Mouse (Mus musculus) hindbrain, postnatal 0 days (tissue): ENCODE measurements around the gene Serpina1e. TPM values are rescaled to one million over a fixed set of nuclear protein-coding genes. Genes with fewer than 3 reads are reported as not detected.
A peak's percentile ranks its signal among the peaks of the same experiment; 100 is the strongest.

Experiments
- ATAC-seq: fragments of 200-750 bp; cut with Nextera tagmentation; 2 replicates; pipeline ENCODE4 v1.8.0; 2017; ENCODE audit warnings: mild to moderate bottlenecking, moderate TSS enrichment, moderate library complexity
- DNase-seq: peaks from one replicate; pipeline ENCODE4 v3.0.0-alpha.2; 2015; ENCODE audit warnings: low spot score
- H3K27ac ChIP-seq: fragments of 300-500 bp; sonication (generic); 2 replicates; pipeline ENCODE4 v1.5.1; 2014; ENCODE audit warnings: mild to moderate bottlenecking
- H3K27me3 ChIP-seq: fragments of 300-500 bp; sonication (generic); 2 replicates; pipeline ENCODE4 v1.6.1; 2014; ENCODE audit warnings: low read length, mixed read lengths; ENCODE audit not compliant: insufficient read depth
- H3K36me3 ChIP-seq: fragments of 300-500 bp; sonication (generic); 2 replicates; pipeline ENCODE4 v1.6.1; 2014; ENCODE audit warnings: low read length, mixed read lengths; ENCODE audit not compliant: insufficient read depth
- H3K4me1 ChIP-seq: fragments of 300-500 bp; sonication (generic); 2 replicates; pipeline ENCODE4 v1.6.1; 2014; ENCODE audit warnings: antibody characterized with exemption, low read length, mixed read lengths; ENCODE audit not compliant: insufficient read depth
- H3K4me2 ChIP-seq: fragments of 300-500 bp; sonication (generic); 2 replicates; pipeline ENCODE4 v1.6.1; 2014; ENCODE audit warnings: low read depth, mild to moderate bottlenecking, low read length, moderate library complexity, mixed read lengths
- H3K4me3 ChIP-seq: fragments of 300-500 bp; sonication (generic); 2 replicates; pipeline ENCODE4 v1.5.1; 2014; ENCODE audit warnings: low read length
- H3K9ac ChIP-seq: fragments of 300-500 bp; sonication (generic); replicated peaks from 2 replicates; pipeline ENCODE4 v1.6.1; 2014; ENCODE audit warnings: mild to moderate bottlenecking, low read length, moderate library complexity, mixed read lengths
- H3K9me3 ChIP-seq: fragments of 300-500 bp; sonication (generic); 2 replicates; pipeline ENCODE4 v1.6.1; 2016; ENCODE audit warnings: low read length, mixed read lengths
- CTCF ChIP-seq: IDR thresholded peaks from 2 replicates; pipeline ENCODE4 v1.5.1; 2016; ENCODE audit warnings: antibody characterized with exemption, control low read depth, low read depth
- WGBS: fragments of 180-500 bp; shearing (Covaris S2); extraction: QIAGEN DNeasy Blood & Tissue Kit; methylation state at CpG from one replicate; pipeline ENCODE4 v1.1.7; 2014; 5-methylcytosine and 5-hydroxymethylcytosine counted together
- polyA plus RNA-seq: library from polyadenylated mRNA; unstranded; fragments of >200 nt; fragmentation: Nextera tagmentation; extraction: Ambion mirVana; gene quantifications from 2 replicates; pipeline ENCODE4 v1.2.1, GENCODE M21; 2015
- total RNA-seq: library from RNA; depleted of rRNA; stranded (reverse); fragments of >200 nt; gene quantifications from 2 replicates; pipeline ENCODE4 v1.2.3, GENCODE M21; 2014

Gene Serpina1e
- total and polyA plus RNA-seq, 2 experiments from 2014 or later, result not detected

DNA sequence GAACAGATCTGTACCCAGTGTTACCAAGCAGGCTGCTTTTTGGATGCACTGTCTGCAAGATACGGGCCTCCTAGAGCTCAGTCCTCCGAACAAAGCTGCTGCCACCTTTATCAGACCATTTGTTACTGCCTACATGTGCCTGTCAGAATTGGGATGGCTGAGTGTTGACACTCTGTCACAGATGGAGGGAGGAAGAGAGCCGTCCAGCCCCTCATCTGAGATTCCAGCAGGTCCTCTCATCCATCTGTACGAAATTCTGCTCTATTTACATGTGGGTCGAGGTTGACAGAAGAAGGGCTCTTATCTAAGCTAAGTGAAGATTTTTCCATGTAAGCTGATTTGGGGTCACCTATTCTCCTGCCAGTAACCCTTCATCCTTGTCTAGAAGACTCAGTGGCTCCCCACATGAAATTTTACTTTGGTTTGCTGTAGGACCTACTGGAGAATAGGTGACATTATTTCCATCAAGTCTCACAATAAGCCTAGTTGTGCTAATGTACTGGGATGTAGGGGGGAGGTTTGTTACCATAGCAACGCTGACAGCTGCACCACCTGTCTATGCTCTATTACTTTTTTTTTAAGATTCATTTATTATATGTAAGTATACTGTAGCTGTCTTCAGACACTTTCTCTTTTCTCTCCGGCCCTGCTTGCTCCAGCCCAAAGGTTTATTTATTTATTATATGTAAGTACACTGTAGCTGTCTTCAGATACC lies 23.0 kb upstream of the Serpina1e start:
- H3K4me2 ChIP-seq, result no peak overlapping the region
- DNase-seq (peak; percentile 39), ATAC-seq (peak; percentile 43)
- WGBS, result 72% methylated on average over 7 of the region's 7 CpGs
- TF ChIP-seq CTCF, result no peak
- H3K9ac ChIP-seq, result no peak overlapping the region
- H3K36me3 ChIP-seq, result no peaks in the 10 kb centered on the region
- H3K27ac ChIP-seq, result no peak overlapping the region
- no peak overlapping the region for H3K4me3 ChIP-seq
- no peaks in the 10 kb centered on the region for H3K9me3 ChIP-seq
- no peaks in the 10 kb centered on the region for H3K4me1 ChIP-seq
- H3K27me3 ChIP-seq, result no peaks in the 10 kb centered on the region

DNA sequence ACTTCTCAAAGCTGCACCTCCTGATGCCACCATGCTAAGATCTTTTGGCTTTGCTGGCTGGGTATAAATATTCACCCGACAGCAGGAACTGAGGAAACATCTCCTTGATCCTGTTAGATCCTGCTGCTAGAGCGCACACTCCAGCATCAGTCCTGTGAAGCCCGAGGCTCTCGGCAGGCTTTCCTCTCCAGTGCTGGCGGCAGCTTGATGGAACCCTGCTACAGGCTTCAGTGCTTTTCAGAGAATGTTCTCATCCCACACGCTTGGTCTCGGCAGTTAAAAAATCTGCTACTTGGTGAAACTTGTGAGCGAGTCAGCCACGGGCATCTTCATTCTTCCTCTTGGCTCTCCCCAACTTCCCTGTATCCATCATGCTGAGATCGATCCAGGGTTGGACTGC lies 19.5 kb upstream of the Serpina1e start:
- H3K9me3 ChIP-seq, result no peaks in the 10 kb centered on the region
- no peak for TF ChIP-seq CTCF
- H3K27me3 ChIP-seq, result no peaks in the 10 kb centered on the region
- H3K9ac ChIP-seq, result no peak overlapping the region
- no peak overlapping the region for H3K4me3 ChIP-seq
- DNase-seq, result no peak
- no peak overlapping the region for H3K4me2 ChIP-seq
- WGBS, result 84% methylated on average over 10 of the region's 10 CpGs
- H3K27ac ChIP-seq, result no peak overlapping the region
- no peaks in the 10 kb centered on the region for H3K36me3 ChIP-seq
- H3K4me1 ChIP-seq, result no peaks in the 10 kb centered on the region
- no peak for ATAC-seq

DNA sequence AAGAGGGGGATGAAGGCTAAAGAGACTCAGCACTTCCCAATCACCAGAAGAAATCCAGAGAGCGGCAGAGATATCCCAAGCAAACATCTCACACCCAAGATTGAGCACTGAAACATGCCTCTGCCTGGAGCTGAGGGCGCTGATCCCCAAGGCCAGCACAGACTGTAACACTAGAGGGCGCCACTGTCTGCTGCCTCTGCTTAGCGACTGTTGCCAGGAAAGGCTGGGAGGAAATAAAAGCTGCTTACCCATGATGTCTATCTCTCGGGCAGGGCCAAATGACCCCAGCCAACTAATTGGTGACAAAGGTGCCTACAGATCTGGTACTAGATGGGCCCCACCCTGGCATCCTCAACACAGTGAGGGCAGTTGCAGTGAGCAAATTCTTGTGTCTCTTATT lies 19.1 kb upstream of the Serpina1e start:
- Histone ChIP-seq H3K4me3 (no peak overlapping the region), H3K27ac (no peak overlapping the region), H3K27me3 (no peaks in the 10 kb centered on the region), H3K4me2 (no peak overlapping the region), H3K36me3 (no peaks in the 10 kb centered on the region), H3K9me3 (no peaks in the 10 kb centered on the region), H3K4me1 (no peaks in the 10 kb centered on the region), H3K9ac (no peak overlapping the region)
- WGBS, result 34% methylated on average over 5 of the region's 5 CpGs
- TF ChIP-seq CTCF, result peak; percentile 67
- DNase-seq, result peak; percentile 49
- 0 out of 2 replicates have a peak, but pooled peaks have one; percentile 16 for ATAC-seq

GRCm38 (mm10) chr12:103977060-103977459 lies 18.3 kb upstream of the Serpina1e start:
- H3K9me3 ChIP-seq, result no peaks in the 10 kb centered on the region
- H3K4me2 ChIP-seq, result no peak overlapping the region
- H3K4me3 ChIP-seq, result no peak overlapping the region
- ATAC-seq, result no peak
- no peaks in the 10 kb centered on the region for H3K27me3 ChIP-seq
- H3K36me3 ChIP-seq, result no peaks in the 10 kb centered on the region
- DNase-seq, result no peak
- no peaks in the 10 kb centered on the region for H3K4me1 ChIP-seq
- WGBS, result 42% methylated on average over 3 of the region's 3 CpGs
- no peak overlapping the region for H3K9ac ChIP-seq
- H3K27ac ChIP-seq, result no peak overlapping the region
- no peak for TF ChIP-seq CTCF

DNA sequence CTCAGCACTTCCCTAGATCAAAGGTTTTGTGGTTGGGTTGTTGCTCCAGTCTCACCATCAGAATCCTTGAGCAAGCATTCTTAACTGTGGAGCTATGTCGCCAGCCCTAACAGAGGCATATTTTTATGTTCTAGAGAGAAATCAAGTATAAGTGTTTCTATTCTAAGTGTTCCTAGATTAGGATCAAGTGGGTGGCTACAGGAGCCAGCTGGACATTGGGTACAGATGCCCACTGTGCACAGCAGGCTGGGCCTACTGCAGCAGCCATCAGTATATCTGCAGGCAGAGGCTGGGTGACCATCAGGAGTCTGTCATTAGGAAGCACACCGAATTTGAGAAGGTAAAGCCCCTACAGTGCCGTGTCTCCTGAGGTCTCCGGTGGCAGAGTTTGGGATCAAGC lies 12.3 kb upstream of the Serpina1e start:
- Histone ChIP-seq H3K4me3 (no peak overlapping the region), H3K9me3 (no peaks in the 10 kb centered on the region), H3K9ac (no peak overlapping the region), H3K36me3 (no peaks in the 10 kb centered on the region), H3K27me3 (no peaks in the 10 kb centered on the region), H3K4me1 (no peaks in the 10 kb centered on the region), H3K4me2 (no peak overlapping the region), H3K27ac (no peak overlapping the region)
- WGBS, result 89% methylated on average over 4 of the region's 4 CpGs
- DNase-seq, result no peak
- ATAC-seq, result no peak
- TF ChIP-seq CTCF, result no peak

- no peaks in the 10 kb centered on the region for H3K36me3 ChIP-seq
- no peaks in the 10 kb centered on the region for H3K4me1 ChIP-seq
- ATAC-seq, result no peak
- no peak overlapping the region for H3K9ac ChIP-seq
- no peaks in the 10 kb centered on the region for H3K9me3 ChIP-seq
- WGBS, result 93% methylated on average over 9 of the region's 9 CpGs
- no peak overlapping the region for H3K27ac ChIP-seq
- TF ChIP-seq CTCF, result no peak
- no peak overlapping the region for H3K4me2 ChIP-seq
- no peak for DNase-seq
- no peak overlapping the region for H3K4me3 ChIP-seq
- no peaks in the 10 kb centered on the region for H3K27me3 ChIP-seq
Measured at GRCm38 (mm10) chr12:103969577-103970116, 10.9 kb upstream of the Serpina1e start.

- TF ChIP-seq CTCF, result no peak
- Histone ChIP-seq H3K36me3 (no peaks in the 10 kb centered on the region), H3K4me2 (no peak overlapping the region), H3K9me3 (no peaks in the 10 kb centered on the region), H3K4me3 (no peak overlapping the region), H3K9ac (no peak overlapping the region), H3K27me3 (no peaks in the 10 kb centered on the region), H3K4me1 (no peaks in the 10 kb centered on the region), H3K27ac (no peak overlapping the region)
- WGBS, result 65% methylated on average over 3 of the region's 3 CpGs
- no peak for ATAC-seq
- no peak for DNase-seq
Measured at GRCm38 (mm10) chr12:103966761-103967160, 8.0 kb upstream of the Serpina1e start.
